Mouse (Mus musculus) cerebellum, adult 11-12 months (tissue): ENCODE results near the gene Tmem145.

Source experiments
- DNase-seq: peaks from one replicate; pipeline ENCODE4 v3.0.0; 2022

Gene Tmem145

GRCm38 (mm10) chr7:25275555-25276298 lies 30.2 kb upstream of the Tmem145 start:
- DNase-seq: peak; percentile 47

GRCm38 (mm10) chr7:25277405-25277804 lies 28.5 kb upstream of the Tmem145 start:
- peak; percentile 56 for DNase-seq

- no peak for DNase-seq
These were observed 27.9 kb upstream of the Tmem145 start for GRCm38 (mm10) chr7:25277998-25278340.

GRCm38 (mm10) chr7:25278341-25279075 lies 27.4 kb upstream of the Tmem145 start:
- peak; percentile 93 for DNase-seq

GRCm38 (mm10) chr7:25279076-25279860 lies 26.6 kb upstream of the Tmem145 start:
- DNase-seq: peak; percentile 95

- peak; percentile 83 for DNase-seq
These were observed 25.8 kb upstream of the Tmem145 start for GRCm38 (mm10) chr7:25279861-25280791.

- DNase-seq: peak; percentile 61
These were observed 24.7 kb upstream of the Tmem145 start for GRCm38 (mm10) chr7:25281166-25281733.

GRCm38 (mm10) chr7:25281734-25282601 lies 23.9 kb upstream of the Tmem145 start:
- peak; percentile 98 for DNase-seq

- peak; percentile 83 for DNase-seq
These were observed 23.1 kb upstream of the Tmem145 start for GRCm38 (mm10) chr7:25282731-25283211.

GRCm38 (mm10) chr7:25283637-25284036 lies 22.3 kb upstream of the Tmem145 start:
- peak; percentile 60 for DNase-seq

- peak; percentile 48 for DNase-seq
These were observed 21.7 kb upstream of the Tmem145 start for GRCm38 (mm10) chr7:25284171-25284570.

GRCm38 (mm10) chr7:25284766-25285165 lies 21.1 kb upstream of the Tmem145 start:
- DNase-seq: peak; percentile 74

GRCm38 (mm10) chr7:25285511-25286238 lies 20.2 kb upstream of the Tmem145 start:
- peak; percentile 33 for DNase-seq

- DNase-seq: peak; percentile 37
These were observed 18.9 kb upstream of the Tmem145 start for GRCm38 (mm10) chr7:25286989-25287388.

GRCm38 (mm10) chr7:25288011-25288410 lies 17.9 kb upstream of the Tmem145 start:
- peak; percentile 30 for DNase-seq

- no peak for DNase-seq
These were observed 17.2 kb upstream of the Tmem145 start for GRCm38 (mm10) chr7:25288721-25289120.

- DNase-seq: no peak
These were observed 16.0 kb upstream of the Tmem145 start for GRCm38 (mm10) chr7:25289925-25290324.

- DNase-seq: no peak
These were observed 15.4 kb upstream of the Tmem145 start for GRCm38 (mm10) chr7:25290463-25290862.

GRCm38 (mm10) chr7:25290911-25291310 lies 15.0 kb upstream of the Tmem145 start:
- peak; percentile 68 for DNase-seq

GRCm38 (mm10) chr7:25292107-25292506 lies 13.8 kb upstream of the Tmem145 start:
- DNase-seq: peak; percentile 50
